Mouse (Mus musculus) heart, embryonic 16.5 days (tissue): Measurements from ENCODE around the gene Aff4. TPM values are rescaled to one million over a fixed set of nuclear protein-coding genes. Genes with fewer than 3 reads are reported as not detected.
"Not testable (repeated sequence)": the region's sequence is repeated elsewhere in the genome, so short reads cannot be mapped to it uniquely, and the experiment has no call there.

Source experiments
- ATAC-seq: fragments of 200-750 bp; cut with Nextera tagmentation; replicated peaks from 2 replicates; pipeline ENCODE4 v1.8.0; 2017; ENCODE audit warnings: moderate number of reproducible peaks; ENCODE audit not compliant: insufficient read depth, low FRiP score; ENCODE audit errors: extremely low read depth
- H3K27ac ChIP-seq: fragments of 300-500 bp; sonication (generic); 2 replicates; pipeline ENCODE4 v1.5.1; 2014; ENCODE audit warnings: mild to moderate bottlenecking, low read length, control low read depth, moderate library complexity
- H3K27me3 ChIP-seq: fragments of 300-500 bp; sonication (generic); 2 replicates; pipeline ENCODE4 v1.6.1; 2014; ENCODE audit warnings: low read length, mixed read lengths; ENCODE audit not compliant: control insufficient read depth, insufficient read depth
- H3K36me3 ChIP-seq: fragments of 300-500 bp; sonication (generic); 2 replicates; pipeline ENCODE4 v1.6.1; 2014; ENCODE audit not compliant: control insufficient read depth, insufficient read depth
- H3K4me1 ChIP-seq: fragments of 300-500 bp; sonication (generic); 2 replicates; pipeline ENCODE4 v1.6.1; 2014; ENCODE audit warnings: low read length, mixed read lengths; ENCODE audit not compliant: control insufficient read depth, insufficient read depth
- H3K4me2 ChIP-seq: fragments of 300-500 bp; sonication (generic); 2 replicates; pipeline ENCODE4 v1.6.1; 2014; ENCODE audit warnings: low read depth, mild to moderate bottlenecking, control low read depth, low read length
- H3K4me3 ChIP-seq: fragments of 300-500 bp; sonication (generic); 2 replicates; pipeline ENCODE4 v1.5.1; 2014; ENCODE audit warnings: mild to moderate bottlenecking, control low read depth, low read length
- H3K9ac ChIP-seq: fragments of 300-500 bp; sonication (generic); 2 replicates; pipeline ENCODE4 v1.6.1; 2014; ENCODE audit warnings: low read length, control low read depth
- H3K9me3 ChIP-seq: fragments of 300-500 bp; sonication (generic); replicated peaks from 2 replicates; pipeline ENCODE4 v1.6.1; 2016; ENCODE audit warnings: low read length; ENCODE audit not compliant: control insufficient read depth
- WGBS: fragments of 180-500 bp; shearing (Covaris S2); extraction: QIAGEN DNeasy Blood & Tissue Kit; methylation state at CpG from one replicate; pipeline ENCODE4 v1.1.7; 2014; 5-methylcytosine and 5-hydroxymethylcytosine counted together
- polyA plus RNA-seq: library from polyadenylated mRNA; unstranded; fragments of >200 nt; fragmentation: Nextera tagmentation; extraction: Ambion mirVana; gene quantifications from 2 replicates; pipeline ENCODE4 v1.2.1, GENCODE M21; 2015

Gene Aff4
- polyA plus RNA-seq, 1 experiment from 2014 or later = 23.0 TPM

GRCm38 (mm10) chr11:53312823-53313222 lies 37.8 kb upstream of the Aff4 start:
- not testable (repeated sequence) for ATAC-seq, H3K27ac ChIP-seq, H3K27me3 ChIP-seq, H3K4me3 ChIP-seq, H3K36me3 ChIP-seq, H3K9ac ChIP-seq, H3K9me3 ChIP-seq, H3K4me2 ChIP-seq
- H3K4me1 ChIP-seq = peaks cover 17% of the 10 kb centered on the region
- 80% methylated on average over 1 of the region's 1 CpGs for WGBS

GRCm38 (mm10) chr11:53314770-53315173 lies 35.9 kb upstream of the Aff4 start:
- H3K9me3 ChIP-seq = no peaks in the 10 kb centered on the region
- peak overlapping the region; percentile 70 for H3K27ac ChIP-seq
- H3K9ac ChIP-seq = no peak overlapping the region
- no peaks in the 10 kb centered on the region for H3K27me3 ChIP-seq
- no peak overlapping the region for H3K4me3 ChIP-seq
- H3K4me1 ChIP-seq = no peaks in the 10 kb centered on the region
- no peaks in the 10 kb centered on the region for H3K36me3 ChIP-seq
- peak; percentile 52; the same call in 1 of the 2 replicates for ATAC-seq
- 21% methylated on average over 1 of the region's 1 CpGs for WGBS
- H3K4me2 ChIP-seq = no peak overlapping the region

- Histone ChIP-seq H3K4me2 (no peak overlapping the region), H3K36me3 (no peaks in the 10 kb centered on the region), H3K4me1 (no peaks in the 10 kb centered on the region), H3K27ac (no peak overlapping the region; the same call in 1 of the 2 replicates), H3K4me3 (no peak overlapping the region), H3K27me3 (no peaks in the 10 kb centered on the region), H3K9me3 (no peaks in the 10 kb centered on the region), H3K9ac (no peak overlapping the region)
- ATAC-seq = no peak
- 61% methylated on average over 6 of the region's 6 CpGs for WGBS
Observed at GRCm38 (mm10) chr11:53316996-53317395, 33.6 kb upstream of the Aff4 start.

GRCm38 (mm10) chr11:53318041-53318440 lies 32.6 kb upstream of the Aff4 start:
- H3K9ac ChIP-seq = no peak overlapping the region
- WGBS = 80% methylated on average over 7 of the region's 7 CpGs
- ATAC-seq = no peak

DNA sequence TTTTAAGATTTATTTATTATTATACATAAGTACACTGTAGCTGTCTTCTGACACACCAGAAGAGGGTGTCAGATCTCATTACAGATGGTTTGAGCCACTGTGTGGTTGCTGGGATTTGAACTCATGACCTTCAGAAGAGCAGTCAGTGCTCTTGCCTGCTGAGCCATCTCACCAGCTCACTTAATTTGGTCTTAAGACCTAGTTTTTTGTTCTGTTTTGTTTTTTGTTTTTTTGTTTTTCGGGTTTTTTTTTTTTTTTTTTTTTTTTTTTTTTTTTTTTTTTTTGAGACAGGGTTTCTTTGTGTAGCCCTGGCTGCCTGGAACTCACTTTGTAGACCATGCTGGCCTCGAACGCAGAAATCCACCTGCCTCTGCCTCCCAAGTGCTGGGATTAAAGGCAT lies 32.1 kb upstream of the Aff4 start:
- not testable (repeated sequence) for H3K27ac ChIP-seq, H3K4me1 ChIP-seq, H3K27me3 ChIP-seq, ATAC-seq, H3K9me3 ChIP-seq, H3K9ac ChIP-seq, H3K4me2 ChIP-seq, H3K36me3 ChIP-seq, H3K4me3 ChIP-seq
- 86% methylated on average over 3 of the region's 3 CpGs for WGBS

More at GRCm38 (mm10) chr11:53318041-53318440, 32.6 kb upstream of the Aff4 start:
- Histone ChIP-seq H3K4me3 (no peak overlapping the region), H3K36me3 (no peaks in the 10 kb centered on the region), H3K4me2 (no peak overlapping the region), H3K9me3 (no peaks in the 10 kb centered on the region), H3K4me1 (no peaks in the 10 kb centered on the region), H3K27ac (no peak overlapping the region), H3K27me3 (no peaks in the 10 kb centered on the region)

GRCm38 (mm10) chr11:53319867-53320266 lies 30.8 kb upstream of the Aff4 start:
- H3K4me2 ChIP-seq, H3K9me3 ChIP-seq, H3K4me3 ChIP-seq, ATAC-seq, H3K4me1 ChIP-seq, H3K27me3 ChIP-seq, H3K27ac ChIP-seq, H3K36me3 ChIP-seq, H3K9ac ChIP-seq: not testable (repeated sequence)
- WGBS = 89% methylated on average over 13 of the region's 13 CpGs

DNA sequence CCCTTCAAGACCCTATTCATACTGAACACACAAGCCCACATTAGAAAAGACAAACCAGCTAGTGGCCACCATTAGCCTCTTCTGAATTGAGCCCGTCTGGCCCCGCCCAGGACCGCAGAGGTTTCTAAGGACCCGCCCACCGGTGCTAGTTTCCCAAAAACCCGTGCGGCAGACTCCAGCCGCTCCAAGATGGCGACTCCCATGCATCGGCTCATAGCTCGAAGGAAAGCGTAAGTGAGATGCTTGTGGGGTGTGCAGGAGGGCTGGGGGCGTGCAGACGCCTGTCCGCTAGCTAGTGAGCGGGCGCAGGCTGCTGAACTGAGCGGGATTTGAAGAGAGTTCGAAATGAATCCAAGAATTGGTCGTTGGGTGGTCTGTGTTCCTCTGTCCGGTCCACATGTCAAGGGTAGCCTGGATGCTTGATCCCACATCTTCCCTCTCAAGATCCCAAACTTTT lies 26.1 kb upstream of the Aff4 start, which contains the start of gene Zcchc10:
Gene Zcchc10, plus strand, starts transcription at position 168 of the 457 bp plus-strand sequence.
- Histone ChIP-seq H3K4me2 (peak within 1 kb of the TSS; percentile 82), H3K27me3 (no peaks in the 10 kb centered on the region), H3K36me3 (peaks cover 9% of the 10 kb centered on the region), H3K4me1 (peaks cover 4% of the 10 kb centered on the region), H3K27ac (peak within 1 kb of the TSS; percentile 33; the same call in 1 of the 2 replicates), H3K9ac (peak within 1 kb of the TSS; percentile 77), H3K9me3 (no peaks in the 10 kb centered on the region), H3K4me3 (peak within 1 kb of the TSS; percentile 80)
- ATAC-seq = peak; percentile 93
- 0% methylated on average over 21 of the region's 21 CpGs for WGBS

DNA sequence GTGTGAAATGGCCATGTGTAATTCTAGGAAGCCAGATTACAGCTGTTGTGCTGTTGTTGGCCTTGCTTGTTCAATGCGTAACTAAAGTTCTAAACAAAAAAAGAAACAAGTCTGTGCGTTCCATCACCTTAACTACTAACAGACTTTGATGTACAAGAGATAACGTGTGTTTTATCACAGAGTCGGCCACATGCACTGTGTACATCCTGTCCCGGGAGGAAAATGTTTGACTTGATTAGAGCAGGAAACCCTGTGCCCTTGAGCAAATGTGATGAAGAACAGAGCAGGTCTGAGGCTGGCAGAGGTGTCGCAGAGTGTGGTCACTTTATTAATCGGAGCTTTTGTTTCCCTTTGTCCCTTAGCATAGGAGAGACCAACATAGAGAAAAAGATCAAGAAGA lies 20.3 kb upstream of the Aff4 start:
- no peak overlapping the region for H3K4me2 ChIP-seq
- no peaks in the 10 kb centered on the region for H3K9me3 ChIP-seq
- peaks cover under 1% of the 10 kb centered on the region for H3K4me1 ChIP-seq
- H3K27ac ChIP-seq = no peak overlapping the region
- no peak overlapping the region for H3K4me3 ChIP-seq
- H3K36me3 ChIP-seq = peaks cover 23% of the 10 kb centered on the region
- ATAC-seq = no peak
- H3K9ac ChIP-seq = no peak overlapping the region
- WGBS = 68% methylated on average over 7 of the region's 7 CpGs
- H3K27me3 ChIP-seq = no peaks in the 10 kb centered on the region

DNA sequence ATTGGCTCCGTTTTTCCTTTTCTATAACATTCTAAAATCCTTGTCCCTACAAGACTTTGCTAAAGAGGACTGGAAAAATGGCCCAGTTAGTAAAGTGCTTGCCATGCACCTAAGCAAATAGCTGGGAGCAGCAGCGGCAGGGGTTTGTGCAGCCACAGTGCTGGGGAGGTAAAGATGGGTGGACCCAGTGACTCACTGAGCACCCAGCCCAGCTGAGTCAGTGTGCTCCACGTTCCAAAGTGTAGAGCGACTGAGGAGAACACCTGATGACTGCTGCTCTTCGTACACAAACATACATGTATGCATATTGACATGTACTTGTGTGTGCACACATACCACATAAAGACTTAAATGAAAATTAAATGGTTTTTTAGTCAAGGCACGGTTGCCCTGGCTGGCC lies 19.5 kb upstream of the Aff4 start:
- no peak for ATAC-seq
- Histone ChIP-seq H3K4me2 (no peak overlapping the region), H3K9ac (no peak overlapping the region), H3K27ac (no peak overlapping the region), H3K4me3 (no peak overlapping the region), H3K27me3 (no peaks in the 10 kb centered on the region), H3K36me3 (peaks cover 23% of the 10 kb centered on the region), H3K9me3 (no peaks in the 10 kb centered on the region), H3K4me1 (no peaks in the 10 kb centered on the region; the same call in 1 of the 2 replicates)
- 94% methylated on average over 6 of the region's 6 CpGs for WGBS
